Mouse (Mus musculus) CD4-positive, CD25-positive, alpha-beta regulatory T cell, adult 2 months (primary cell): ENCODE measurements around the gene Olfr1048.
"Not testable (repeated sequence)": the region's sequence is repeated elsewhere in the genome, so short reads cannot be mapped to it uniquely, and the experiment has no call there.

Experiments
- DNase-seq: peaks from one replicate; pipeline ENCODE4 v3.0.0-alpha.2; 2012; ENCODE audit warnings: low read depth, low spot score

The Olfr1048 gene

GRCm38 (mm10) chr2:86240189-86240588 is at the start of gene Olfr1048:
Olfr1048 (minus strand) TSS chr2:86240289.
- no peak for DNase-seq

- not testable (repeated sequence) for DNase-seq
Observed at GRCm38 (mm10) chr2:86278988-86279387, 38.9 kb upstream of the Olfr1048 start, which contains the start of gene Olfr1051. Olfr1051 (minus strand) TSS chr2:86279088.

GRCm38 (mm10) chr2:86258228-86258627 is 18.1 kb upstream of the Olfr1048 start, which contains the start of gene Olfr1049:
Olfr1049 (minus strand) TSS chr2:86258328.
- DNase-seq: not testable (repeated sequence)

- no peak for DNase-seq
Observed at GRCm38 (mm10) chr2:86231301-86231700, 8.8 kb downstream of the Olfr1048 start, which contains the start of gene Olfr1047. Olfr1047 (minus strand) TSS chr2:86231401.

- no peak for DNase-seq
Observed at GRCm38 (mm10) chr2:86219214-86219613, 20.9 kb downstream of the Olfr1048 start, which contains the start of gene Olfr1046. Olfr1046 (minus strand) TSS chr2:86219314.

GRCm38 (mm10) chr2:86202909-86203308 is 37.2 kb downstream of the Olfr1048 start, which contains the start of gene Olfr1045:
Olfr1045 (minus strand) TSS chr2:86203009.
- no peak for DNase-seq

GRCm38 (mm10) chr2:86195863-86196262 is 44.2 kb downstream of the Olfr1048 start:
- DNase-seq: no peak

- no peak for DNase-seq
Observed at GRCm38 (mm10) chr2:86185583-86185982, 54.5 kb downstream of the Olfr1048 start, which contains the start of gene Olfr52. Olfr52 (minus strand) TSS chr2:86185683.
